Mouse (Mus musculus) embryonic facial prominence, embryonic 10.5 days (tissue): Measurements from ENCODE around the gene Pex14. TPM values are rescaled to one million over a fixed set of nuclear protein-coding genes. Genes with fewer than 3 reads are reported as not detected.
A peak's percentile ranks its signal among the peaks of the same experiment; 100 is the strongest.

Experiments used
- DNase-seq: peaks from one replicate; pipeline ENCODE4 v3.0.0-alpha.2; 2017; ENCODE audit warnings: low spot score
- H3K27ac ChIP-seq: fragments of 300-500 bp; sonication (generic); replicated peaks from 2 replicates; pipeline ENCODE4 v1.5.1; 2016; ENCODE audit warnings: mild to moderate bottlenecking
- H3K27me3 ChIP-seq: fragments of 300-500 bp; sonication (generic); replicated peaks from 2 replicates; pipeline ENCODE4 v1.6.1; 2016; ENCODE audit warnings: low read depth, mild to moderate bottlenecking; ENCODE audit not compliant: poor library complexity, severe bottlenecking
- H3K36me3 ChIP-seq: fragments of 300-500 bp; sonication (generic); replicated peaks from 2 replicates; pipeline ENCODE4 v1.6.1; 2016; ENCODE audit warnings: mild to moderate bottlenecking, moderate library complexity
- H3K4me1 ChIP-seq: fragments of 300-500 bp; sonication (generic); 2 replicates; pipeline ENCODE4 v1.6.1; 2016
- H3K4me3 ChIP-seq: fragments of 300-500 bp; sonication (generic); 2 replicates; pipeline ENCODE4 v1.5.1; 2016; ENCODE audit warnings: mild to moderate bottlenecking, moderate library complexity
- H3K9me3 ChIP-seq: fragments of 300-500 bp; sonication (generic); 2 replicates; pipeline ENCODE4 v1.6.1; 2016; ENCODE audit warnings: mild to moderate bottlenecking
- WGBS: fragments of 180-500 bp; shearing (Covaris S2); methylation state at CpG from one replicate; pipeline ENCODE4 v1.1.7; 2016; 5-methylcytosine and 5-hydroxymethylcytosine counted together
- polyA plus RNA-seq: library from polyadenylated mRNA; unstranded; fragments of >200 nt; fragmentation: Nextera tagmentation; extraction: Ambion mirVana; gene quantifications from 2 replicates; pipeline ENCODE4 v1.2.1, GENCODE M21; 2016

Pex14 gene
- polyA plus RNA-seq, 1 experiment from 2014 or later: 59.0 TPM

GRCm38 (mm10) chr4:149062406-149063318 lies 37.0 kb downstream of the Pex14 start:
- 58% methylated on average over 21 of the region's 21 CpGs for WGBS
- no peak overlapping the region for H3K27ac ChIP-seq
- H3K36me3 ChIP-seq: peaks cover 7% of the 10 kb centered on the region
- H3K9me3 ChIP-seq: no peaks in the 10 kb centered on the region
- DNase-seq: no peak
- no peak overlapping the region for H3K4me3 ChIP-seq
- no peaks in the 10 kb centered on the region for H3K27me3 ChIP-seq
- peaks cover 65% of the 10 kb centered on the region for H3K4me1 ChIP-seq

GRCm38 (mm10) chr4:149061432-149061718 lies 38.3 kb downstream of the Pex14 start:
- peaks cover 69% of the 10 kb centered on the region for H3K4me1 ChIP-seq
- H3K27me3 ChIP-seq: no peaks in the 10 kb centered on the region
- DNase-seq: no peak
- 75% methylated on average over 13 of the region's 13 CpGs for WGBS
- no peak overlapping the region for H3K27ac ChIP-seq
- H3K36me3 ChIP-seq: peaks cover 2% of the 10 kb centered on the region; the same call in 1 of the 2 replicates
- no peaks in the 10 kb centered on the region for H3K9me3 ChIP-seq
- H3K4me3 ChIP-seq: no peak overlapping the region

GRCm38 (mm10) chr4:149060621-149061431 lies 38.9 kb downstream of the Pex14 start:
- Histone ChIP-seq H3K4me3 (no peak overlapping the region), H3K27me3 (no peaks in the 10 kb centered on the region), H3K27ac (no peak overlapping the region), H3K9me3 (no peaks in the 10 kb centered on the region), H3K4me1 (peaks cover 71% of the 10 kb centered on the region), H3K36me3 (no peaks in the 10 kb centered on the region)
- no peak for DNase-seq
- WGBS: 41% methylated on average over 14 of the region's 14 CpGs

GRCm38 (mm10) chr4:149059713-149060112 lies 40.0 kb downstream of the Pex14 start:
- WGBS: 90% methylated on average over 9 of the region's 9 CpGs
- no peaks in the 10 kb centered on the region for H3K27me3 ChIP-seq

GRCm38 (mm10) chr4:149058298-149058697 lies 41.4 kb downstream of the Pex14 start:
- DNase-seq: no peak
- Histone ChIP-seq H3K27me3 (no peaks in the 10 kb centered on the region), H3K9me3 (no peaks in the 10 kb centered on the region), H3K27ac (peak overlapping the region; percentile 1; the same call in 1 of the 2 replicates), H3K4me3 (no peak overlapping the region), H3K4me1 (peaks cover 80% of the 10 kb centered on the region), H3K36me3 (no peaks in the 10 kb centered on the region)
- 52% methylated on average over 7 of the region's 7 CpGs for WGBS

More at GRCm38 (mm10) chr4:149059713-149060112, 40.0 kb downstream of the Pex14 start:
- H3K4me3 ChIP-seq: no peak overlapping the region
- peaks cover 82% of the 10 kb centered on the region for H3K4me1 ChIP-seq
- DNase-seq: no peak
- H3K27ac ChIP-seq: no peak overlapping the region
- H3K36me3 ChIP-seq: no peaks in the 10 kb centered on the region
- H3K9me3 ChIP-seq: no peaks in the 10 kb centered on the region

- H3K27ac ChIP-seq: peak overlapping the region; percentile 26; the same call in 1 of the 2 replicates
- no peaks in the 10 kb centered on the region for H3K27me3 ChIP-seq
- no peak overlapping the region for H3K4me3 ChIP-seq
- 44% methylated on average over 14 of the region's 14 CpGs for WGBS
- peaks cover 72% of the 10 kb centered on the region for H3K4me1 ChIP-seq
- H3K36me3 ChIP-seq: no peaks in the 10 kb centered on the region
- H3K9me3 ChIP-seq: no peaks in the 10 kb centered on the region
- no peak for DNase-seq
These were observed 42.2 kb downstream of the Pex14 start for GRCm38 (mm10) chr4:149057470-149057869.

GRCm38 (mm10) chr4:149056957-149057356 lies 42.7 kb downstream of the Pex14 start:
- WGBS: 76% methylated on average over 16 of the region's 16 CpGs
- H3K4me3 ChIP-seq: no peak overlapping the region
- peaks cover 67% of the 10 kb centered on the region for H3K4me1 ChIP-seq
- no peaks in the 10 kb centered on the region for H3K36me3 ChIP-seq
- no peaks in the 10 kb centered on the region for H3K27me3 ChIP-seq
- no peaks in the 10 kb centered on the region for H3K9me3 ChIP-seq
- H3K27ac ChIP-seq: peak overlapping the region; percentile 26; the same call in 1 of the 2 replicates
- DNase-seq: no peak

- DNase-seq: no peak
- no peak overlapping the region for H3K4me3 ChIP-seq
- H3K27ac ChIP-seq: no peak overlapping the region
- 69% methylated on average over 6 of the region's 6 CpGs for WGBS
- peaks cover 58% of the 10 kb centered on the region for H3K4me1 ChIP-seq
- peaks cover 4% of the 10 kb centered on the region; the same call in 1 of the 2 replicates for H3K27me3 ChIP-seq
- H3K36me3 ChIP-seq: no peaks in the 10 kb centered on the region
- no peaks in the 10 kb centered on the region for H3K9me3 ChIP-seq
These were observed 43.8 kb downstream of the Pex14 start for GRCm38 (mm10) chr4:149055847-149056246.

GRCm38 (mm10) chr4:149049351-149050159 lies 50.1 kb downstream of the Pex14 start:
- Histone ChIP-seq H3K27ac (peak overlapping the region; percentile 69), H3K36me3 (no peaks in the 10 kb centered on the region), H3K9me3 (no peaks in the 10 kb centered on the region), H3K27me3 (peaks cover 14% of the 10 kb centered on the region; the same call in 1 of the 2 replicates), H3K4me1 (peaks cover 59% of the 10 kb centered on the region), H3K4me3 (peak overlapping the region; percentile 22)
- DNase-seq: peak; percentile 51
- 12% methylated on average over 16 of the region's 16 CpGs for WGBS

- H3K9me3 ChIP-seq: no peaks in the 10 kb centered on the region
- DNase-seq: peak; percentile 66
- H3K4me1 ChIP-seq: peaks cover 62% of the 10 kb centered on the region
- no peaks in the 10 kb centered on the region for H3K36me3 ChIP-seq
- H3K27me3 ChIP-seq: peaks cover 14% of the 10 kb centered on the region; the same call in 1 of the 2 replicates
- H3K4me3 ChIP-seq: peak overlapping the region; percentile 22
- WGBS: 22% methylated on average over 10 of the region's 10 CpGs
- peak overlapping the region; percentile 69 for H3K27ac ChIP-seq
These were observed 50.9 kb downstream of the Pex14 start for GRCm38 (mm10) chr4:149048625-149049228.

GRCm38 (mm10) chr4:149047360-149047759 lies 52.3 kb downstream of the Pex14 start:
- H3K4me3 ChIP-seq: peak overlapping the region; percentile 20; the same call in 1 of the 2 replicates
- H3K36me3 ChIP-seq: no peaks in the 10 kb centered on the region
- peaks cover 14% of the 10 kb centered on the region; the same call in 1 of the 2 replicates for H3K27me3 ChIP-seq
- no peak overlapping the region for H3K27ac ChIP-seq
- no peaks in the 10 kb centered on the region for H3K9me3 ChIP-seq
- peaks cover 70% of the 10 kb centered on the region for H3K4me1 ChIP-seq
- 7% methylated on average over 10 of the region's 10 CpGs for WGBS
- peak; percentile 76 for DNase-seq
